Mouse (Mus musculus): ENCODE results near the gene Ank3. TPM values are rescaled to one million over a fixed set of nuclear protein-coding genes. Genes with fewer than 3 reads are reported as not detected.

The Ank3 gene
- total and polyA plus RNA-seq, 3 experiments: 3.2 to 6.7 TPM; not detected in 1

GRCm38 (mm10) chr10:69939966-69940365 is 541.4 kb downstream of the Ank3 start:
- Histone ChIP-seq H3K9ac (ENCODE audit: control insufficient read depth, low read depth, low read length, poor library complexity, severe bottlenecking) (no peak overlapping the region), H3K27me3 (ENCODE audit: control insufficient read depth in 1 of 2, insufficient read depth in 2 of 2, low read length in 2 of 2) (no peaks in the 10 kb centered on the region), H3K27ac (ENCODE audit: control insufficient read depth, low read depth, low read length) (no peak overlapping the region), H3K36me3 (ENCODE audit: control insufficient read depth in 1 of 2, insufficient read depth in 2 of 2, low read length in 2 of 2) (peaks cover 0 to 2% of the 10 kb centered on the region in 2 experiments; a peak in 1 of 4 replicates), H3K4me3 (ENCODE audit: control insufficient read depth in 1 of 2, insufficient read depth in 1 of 2, low read depth in 2 of 2, low read length in 2 of 2) (no peak overlapping the region), H3K79me2 (ENCODE audit: control insufficient read depth, insufficient read depth, low read length, poor library complexity) (no peaks in the 10 kb centered on the region), H3K4me1 (ENCODE audit: control insufficient read depth in 1 of 2, insufficient read depth in 2 of 2, low read length in 2 of 2) (peaks cover 0 to 2% of the 10 kb centered on the region in 2 experiments; a peak in 2 of 4 replicates), H3K9me3 (replicated peaks; ENCODE audit: insufficient read depth, low read length) (no peaks in the 10 kb centered on the region)
- TF ChIP-seq RAD21 (IDR thresholded peaks at IDR 0.05; ENCODE audit: low read depth, low read length) (no peak), GATA1 (IDR thresholded peaks at IDR 0.05; ENCODE audit: low read depth, low read length) (no peak), NELFE (IDR thresholded peaks at IDR 0.05; ENCODE audit: low read depth, low read length) (no peak), ZMIZ1 (IDR thresholded peaks at IDR 0.05; ENCODE audit: low read depth, low read length) (no peak), MAX (IDR thresholded peaks at IDR 0.05; ENCODE audit: low read length) (no peak), GABPA (IDR thresholded peaks at IDR 0.05; ENCODE audit: low read depth, low read length) (no peak), E2F4 (IDR thresholded peaks at IDR 0.05; ENCODE audit: borderline replicate concordance, low read depth, low read length) (no peak), POLR2AphosphoS5 (IDR thresholded peaks at IDR 0.05; ENCODE audit: borderline replicate concordance, low read depth, low read length) (no peak), MAZ (IDR thresholded peaks at IDR 0.05; ENCODE audit: low read depth, low read length) (no peak), POLR2AphosphoS2 (IDR thresholded peaks at IDR 0.05; ENCODE audit: low read length) (no peak), TBP (IDR thresholded peaks at IDR 0.05; ENCODE audit: low read depth, low read length) (no peak), CHD2 (IDR thresholded peaks at IDR 0.05; ENCODE audit: low read length) (no peak), SIN3A (IDR thresholded peaks at IDR 0.05; ENCODE audit: low read length) (no peak), ELF1 (IDR thresholded peaks at IDR 0.05; ENCODE audit: low read depth, low read length) (no peak), CHD1 (IDR thresholded peaks at IDR 0.05; ENCODE audit: low read depth, low read length) (no peak), ZC3H11A (IDR thresholded peaks at IDR 0.05; ENCODE audit: low read depth, low read length) (no peak), KAT2A (conservative IDR thresholded peaks at IDR 0.05; ENCODE audit: low read depth, low read length) (no peak), SMC3 (IDR thresholded peaks at IDR 0.05; ENCODE audit: low read depth, low read length) (no peak), MAFK (IDR thresholded peaks at IDR 0.05; ENCODE audit: borderline replicate concordance, low read depth, low read length) (no peak), HCFC1 (IDR thresholded peaks at IDR 0.05; ENCODE audit: low read depth, low read length) (no peak)
- peak; percentile 79 for DNase-seq (ENCODE audit: low read depth, low spot score)

DNA sequence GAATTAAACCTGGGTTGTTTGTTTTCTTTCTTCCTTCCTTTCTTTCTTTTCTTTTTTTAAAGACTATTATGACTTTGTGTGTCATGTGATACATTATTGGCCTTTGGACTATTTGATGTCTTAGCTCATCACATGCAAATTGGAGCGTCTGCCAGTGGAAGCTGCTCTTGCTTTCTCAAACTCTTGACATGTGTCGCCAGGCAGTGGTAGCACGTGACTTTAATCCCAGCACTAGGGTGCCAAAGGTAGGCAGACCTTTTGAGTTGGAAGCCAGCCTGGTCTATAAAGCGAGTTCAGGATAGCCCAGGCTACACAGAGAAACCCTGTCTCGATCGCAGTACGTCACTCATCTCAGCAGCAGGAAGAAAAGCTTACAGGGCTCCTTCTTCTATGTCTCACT is 542.4 kb downstream of the Ank3 start:
- peaks cover 0 to 2% of the 10 kb centered on the region in 2 experiments; a peak in 1 of 4 replicates for H3K36me3 ChIP-seq (ENCODE audit: control insufficient read depth in 1 of 2, insufficient read depth in 2 of 2, low read length in 2 of 2)
- no peak overlapping the region for H3K9ac ChIP-seq (ENCODE audit: control insufficient read depth, low read depth, low read length, poor library complexity, severe bottlenecking)
- H3K4me1 ChIP-seq (ENCODE audit: control insufficient read depth in 1 of 2, insufficient read depth in 2 of 2, low read length in 2 of 2): peaks cover 0 to 2% of the 10 kb centered on the region in 2 experiments; a peak in 2 of 4 replicates
- no peaks in the 10 kb centered on the region for H3K27me3 ChIP-seq (ENCODE audit: control insufficient read depth in 1 of 2, insufficient read depth in 2 of 2, low read length in 2 of 2)
- H3K79me2 ChIP-seq (ENCODE audit: control insufficient read depth, insufficient read depth, low read length, poor library complexity): no peaks in the 10 kb centered on the region
- H3K9me3 ChIP-seq (replicated peaks; ENCODE audit: insufficient read depth, low read length): no peaks in the 10 kb centered on the region
- no peak overlapping the region for H3K27ac ChIP-seq (ENCODE audit: control insufficient read depth, low read depth, low read length)
- TF ChIP-seq ZMIZ1 (IDR thresholded peaks at IDR 0.05; ENCODE audit: low read depth, low read length): no peak
- TF ChIP-seq UBTF (IDR thresholded peaks at IDR 0.05; ENCODE audit: borderline replicate concordance, insufficient read depth, low read depth, low read length): no peak
- no peak for TF ChIP-seq POLR2A (IDR thresholded peaks at IDR 0.05; ENCODE audit: control insufficient read depth in 1 of 2, insufficient read depth in 1 of 2, low read depth in 1 of 2, low read length in 2 of 2, poor library complexity in 1 of 2)
- no peak for TF ChIP-seq POLR2AphosphoS5 (IDR thresholded peaks at IDR 0.05; ENCODE audit: borderline replicate concordance, low read depth, low read length)
- TF ChIP-seq USF2 (IDR thresholded peaks at IDR 0.05; ENCODE audit: borderline replicate concordance in 1 of 2, insufficient read depth in 1 of 2, low read depth in 1 of 2, low read length in 2 of 2): no peak
- TF ChIP-seq CHD1 (IDR thresholded peaks at IDR 0.05; ENCODE audit: low read depth, low read length): no peak
- TF ChIP-seq MYB (IDR thresholded peaks at IDR 0.05; ENCODE audit: low read depth, low read length): no peak
- TF ChIP-seq MAFK (IDR thresholded peaks at IDR 0.05; ENCODE audit: borderline replicate concordance, low read depth, low read length): no peak
- TF ChIP-seq GATA1 (IDR thresholded peaks at IDR 0.05; ENCODE audit: low read depth, low read length): no peak
- TF ChIP-seq MEF2A (IDR thresholded peaks at IDR 0.05; ENCODE audit: extremely low read depth, insufficient replicate concordance, low read depth, low read length, poor library complexity, severe bottlenecking): no peak
- DNase-seq (ENCODE audit: low read depth, low spot score): no peak
- no peak overlapping the region for H3K4me3 ChIP-seq (ENCODE audit: control insufficient read depth in 1 of 2, insufficient read depth in 1 of 2, low read depth in 2 of 2, low read length in 2 of 2)

Measured in MEL (cell line).